Mouse (Mus musculus) midbrain, embryonic 13.5 days (tissue): ENCODE results near the gene Sorcs2. TPM values are rescaled to one million over a fixed set of nuclear protein-coding genes. Genes with fewer than 3 reads are reported as not detected.

Experiments used
- ATAC-seq: fragments of 200-750 bp; cut with Nextera tagmentation; 2 replicates; pipeline ENCODE4 v1.8.0; 2017; ENCODE audit warnings: mild to moderate bottlenecking, moderate TSS enrichment, moderate library complexity
- H3K27ac ChIP-seq: fragments of 300-500 bp; sonication (generic); 2 replicates; pipeline ENCODE4 v1.5.1; 2015; ENCODE audit warnings: inconsistent platforms, mild to moderate bottlenecking, moderate library complexity
- H3K27me3 ChIP-seq: fragments of 300-500 bp; sonication (generic); 2 replicates; pipeline ENCODE4 v1.6.1; 2015; ENCODE audit warnings: mild to moderate bottlenecking, inconsistent platforms
- H3K36me3 ChIP-seq: fragments of 300-500 bp; sonication (generic); 2 replicates; pipeline ENCODE4 v1.6.1; 2015; ENCODE audit warnings: mild to moderate bottlenecking, inconsistent platforms
- H3K4me1 ChIP-seq: fragments of 300-500 bp; sonication (generic); replicated peaks from 2 replicates; pipeline ENCODE4 v1.6.1; 2015; ENCODE audit warnings: inconsistent platforms
- H3K4me2 ChIP-seq: fragments of 300-500 bp; sonication (generic); replicated peaks from 2 replicates; pipeline ENCODE4 v1.6.1; 2015; ENCODE audit warnings: moderate library complexity, mild to moderate bottlenecking, inconsistent platforms
- H3K4me3 ChIP-seq: fragments of 300-500 bp; sonication (generic); replicated peaks from 2 replicates; pipeline ENCODE4 v1.5.1; 2015; ENCODE audit warnings: mild to moderate bottlenecking, inconsistent platforms
- H3K9ac ChIP-seq: fragments of 300-500 bp; sonication (generic); replicated peaks from 2 replicates; pipeline ENCODE4 v1.6.1; 2015; ENCODE audit warnings: mild to moderate bottlenecking, inconsistent platforms
- H3K9me3 ChIP-seq: fragments of 300-500 bp; sonication (generic); 2 replicates; pipeline ENCODE4 v1.6.1; 2016; ENCODE audit warnings: mild to moderate bottlenecking, inconsistent platforms
- WGBS: fragments of 180-500 bp; shearing (Covaris S2); methylation state at CpG from one replicate; pipeline ENCODE4 v1.1.7; 2015; 5-methylcytosine and 5-hydroxymethylcytosine counted together
- polyA plus RNA-seq: library from polyadenylated mRNA; unstranded; fragments of >200 nt; fragmentation: Nextera tagmentation; extraction: Ambion mirVana; gene quantifications from 2 replicates; pipeline ENCODE4 v1.2.1, GENCODE M21; 2015

The Sorcs2 gene
- polyA plus RNA-seq, 1 experiment from 2014 or later, result 16.3 TPM

- ATAC-seq, result no peak
- Histone ChIP-seq H3K4me1 (peaks cover 5% of the 10 kb centered on the region; the same call in 1 of the 2 replicates), H3K4me3 (no peak overlapping the region), H3K36me3 (peaks cover 34% of the 10 kb centered on the region), H3K27ac (no peak overlapping the region), H3K4me2 (no peak overlapping the region), H3K27me3 (no peaks in the 10 kb centered on the region), H3K9me3 (no peaks in the 10 kb centered on the region), H3K9ac (no peak overlapping the region)
- WGBS, result 88% methylated on average over 3 of the region's 3 CpGs
These were observed 379.6 kb downstream of the Sorcs2 start for GRCm38 (mm10) chr5:36018366-36018765.

- Histone ChIP-seq H3K9ac (no peak overlapping the region), H3K4me2 (no peak overlapping the region)
These were observed 388.5 kb downstream of the Sorcs2 start for GRCm38 (mm10) chr5:36009405-36009804.

GRCm38 (mm10) chr5:36007649-36008048, 390.3 kb downstream of the Sorcs2 start:
- H3K4me1 ChIP-seq, result no peaks in the 10 kb centered on the region
- no peak overlapping the region for H3K27ac ChIP-seq
- 72% methylated on average over 10 of the region's 10 CpGs for WGBS
- no peaks in the 10 kb centered on the region for H3K27me3 ChIP-seq
- H3K9ac ChIP-seq, result no peak overlapping the region
- H3K4me3 ChIP-seq, result no peak overlapping the region
- peak; percentile 47 for ATAC-seq
- peaks cover 5% of the 10 kb centered on the region for H3K36me3 ChIP-seq
- H3K4me2 ChIP-seq, result no peak overlapping the region
- H3K9me3 ChIP-seq, result no peaks in the 10 kb centered on the region

More at GRCm38 (mm10) chr5:36009405-36009804, 388.5 kb downstream of the Sorcs2 start:
- H3K4me1 ChIP-seq, result no peaks in the 10 kb centered on the region
- ATAC-seq, result no peak
- 93% methylated on average over 4 of the region's 4 CpGs for WGBS
- no peak overlapping the region for H3K4me3 ChIP-seq
- H3K36me3 ChIP-seq, result no peaks in the 10 kb centered on the region
- no peak overlapping the region for H3K27ac ChIP-seq
- H3K27me3 ChIP-seq, result no peaks in the 10 kb centered on the region
- H3K9me3 ChIP-seq, result no peaks in the 10 kb centered on the region

GRCm38 (mm10) chr5:36006586-36006985, 391.4 kb downstream of the Sorcs2 start:
- Histone ChIP-seq H3K9ac (no peak overlapping the region), H3K36me3 (peaks cover 16% of the 10 kb centered on the region), H3K27ac (no peak overlapping the region), H3K9me3 (no peaks in the 10 kb centered on the region), H3K27me3 (no peaks in the 10 kb centered on the region), H3K4me1 (no peaks in the 10 kb centered on the region), H3K4me3 (no peak overlapping the region), H3K4me2 (no peak overlapping the region)
- ATAC-seq, result no peak
- WGBS, result 85% methylated on average over 5 of the region's 5 CpGs

- WGBS, result 90% methylated on average over 8 of the region's 8 CpGs
- no peak for ATAC-seq
- Histone ChIP-seq H3K27me3 (no peaks in the 10 kb centered on the region), H3K4me3 (no peak overlapping the region), H3K36me3 (peaks cover 21% of the 10 kb centered on the region), H3K4me1 (no peaks in the 10 kb centered on the region), H3K9ac (no peak overlapping the region), H3K9me3 (no peaks in the 10 kb centered on the region), H3K27ac (no peak overlapping the region; the same call in 1 of the 2 replicates), H3K4me2 (no peak overlapping the region)
These were observed 391.8 kb downstream of the Sorcs2 start for GRCm38 (mm10) chr5:36006106-36006505.

GRCm38 (mm10) chr5:36003797-36004196, 394.1 kb downstream of the Sorcs2 start:
- Histone ChIP-seq H3K4me1 (no peaks in the 10 kb centered on the region), H3K9me3 (no peaks in the 10 kb centered on the region), H3K4me3 (no peak overlapping the region), H3K36me3 (peaks cover 44% of the 10 kb centered on the region), H3K4me2 (no peak overlapping the region), H3K27ac (no peak overlapping the region), H3K9ac (no peak overlapping the region), H3K27me3 (no peaks in the 10 kb centered on the region)
- no peak for ATAC-seq
- WGBS, result 83% methylated on average over 10 of the region's 10 CpGs

GRCm38 (mm10) chr5:35989986-35990735, 407.8 kb downstream of the Sorcs2 start:
- Histone ChIP-seq H3K4me3 (no peak overlapping the region), H3K4me2 (no peak overlapping the region), H3K9ac (no peak overlapping the region), H3K9me3 (no peaks in the 10 kb centered on the region), H3K36me3 (peaks cover 92% of the 10 kb centered on the region), H3K4me1 (no peaks in the 10 kb centered on the region), H3K27ac (no peak overlapping the region), H3K27me3 (no peaks in the 10 kb centered on the region)
- 77% methylated on average over 11 of the region's 11 CpGs for WGBS
- ATAC-seq, result 0 out of 2 replicates have a peak, but pooled peaks have one; percentile 37

GRCm38 (mm10) chr5:35989506-35989905, 408.4 kb downstream of the Sorcs2 start:
- H3K27me3 ChIP-seq, result no peaks in the 10 kb centered on the region
- H3K27ac ChIP-seq, result no peak overlapping the region
- 76% methylated on average over 6 of the region's 6 CpGs for WGBS
- no peak overlapping the region for H3K9ac ChIP-seq
- no peaks in the 10 kb centered on the region for H3K9me3 ChIP-seq
- H3K4me3 ChIP-seq, result no peak overlapping the region
- peaks cover 94% of the 10 kb centered on the region for H3K36me3 ChIP-seq
- H3K4me1 ChIP-seq, result no peaks in the 10 kb centered on the region
- no peak overlapping the region for H3K4me2 ChIP-seq
- ATAC-seq, result no peak

- Histone ChIP-seq H3K9ac (no peak overlapping the region), H3K36me3 (peaks cover 93% of the 10 kb centered on the region), H3K9me3 (no peaks in the 10 kb centered on the region), H3K27me3 (no peaks in the 10 kb centered on the region), H3K4me3 (no peak overlapping the region), H3K4me1 (no peaks in the 10 kb centered on the region), H3K4me2 (no peak overlapping the region), H3K27ac (no peak overlapping the region)
- ATAC-seq, result no peak
- whole genome bisulfite sequencing, result 92% methylated on average over 8 of the region's 8 CpGs
These were observed 409.9 kb downstream of the Sorcs2 start for GRCm38 (mm10) chr5:35988085-35988484.

- Histone ChIP-seq H3K4me2 (no peak overlapping the region), H3K4me3 (no peak overlapping the region), H3K27me3 (no peaks in the 10 kb centered on the region), H3K9ac (no peak overlapping the region), H3K9me3 (no peaks in the 10 kb centered on the region), H3K36me3 (peaks cover 85% of the 10 kb centered on the region), H3K27ac (no peak overlapping the region), H3K4me1 (no peaks in the 10 kb centered on the region)
- ATAC-seq, result no peak
- 82% methylated on average over 8 of the region's 8 CpGs for WGBS
These were observed 412.3 kb downstream of the Sorcs2 start for GRCm38 (mm10) chr5:35985611-35986010.

- WGBS, result 41% methylated on average over 4 of the region's 4 CpGs
- Histone ChIP-seq H3K27ac (no peak overlapping the region), H3K4me3 (no peak overlapping the region), H3K4me1 (no peaks in the 10 kb centered on the region), H3K4me2 (no peak overlapping the region), H3K27me3 (no peaks in the 10 kb centered on the region), H3K36me3 (peaks cover 79% of the 10 kb centered on the region), H3K9ac (no peak overlapping the region), H3K9me3 (no peaks in the 10 kb centered on the region)
- peak; percentile 76; the same call in 1 of the 2 replicates for ATAC-seq
These were observed 416.0 kb downstream of the Sorcs2 start for GRCm38 (mm10) chr5:35981976-35982375.

- Histone ChIP-seq H3K27ac (no peak overlapping the region), H3K4me3 (no peak overlapping the region), H3K4me1 (no peaks in the 10 kb centered on the region), H3K9me3 (no peaks in the 10 kb centered on the region), H3K9ac (no peak overlapping the region), H3K36me3 (peaks cover 79% of the 10 kb centered on the region), H3K4me2 (no peak overlapping the region), H3K27me3 (no peaks in the 10 kb centered on the region)
- ATAC-seq, result no peak
- WGBS, result 96% methylated on average over 5 of the region's 5 CpGs
These were observed 416.6 kb downstream of the Sorcs2 start for GRCm38 (mm10) chr5:35981341-35981740.

GRCm38 (mm10) chr5:35980542-35980941, 417.4 kb downstream of the Sorcs2 start:
- Histone ChIP-seq H3K9ac (no peak overlapping the region), H3K4me2 (no peak overlapping the region), H3K27me3 (no peaks in the 10 kb centered on the region), H3K27ac (no peak overlapping the region), H3K36me3 (peaks cover 75% of the 10 kb centered on the region), H3K4me3 (no peak overlapping the region), H3K4me1 (no peaks in the 10 kb centered on the region), H3K9me3 (no peaks in the 10 kb centered on the region)
- 93% methylated on average over 5 of the region's 5 CpGs for WGBS
- ATAC-seq, result no peak
